Mouse (Mus musculus) MEL (cell line): ENCODE results near the gene Chp1. TPM values are rescaled to one million over a fixed set of nuclear protein-coding genes. Genes with fewer than 3 reads are reported as not detected.

Experiments
- DNase-seq: peaks from one replicate; pipeline ENCODE4 v3.0.0; 2011; ENCODE audit warnings: low read depth, low spot score
- H3K27ac ChIP-seq: 2 replicates; pipeline ENCODE4 v1.5.1; 2012; ENCODE audit warnings: low read depth, mild to moderate bottlenecking, control low read depth, low read length, moderate library complexity; ENCODE audit not compliant: control insufficient read depth
- H3K27me3 ChIP-seq, 2 experiments: fragments of 150-350 bp in 1 of 2; sonication (generic) in 1 of 2; 2 replicates each; pipeline ENCODE4 v1.6.1; 2012; ENCODE audit warnings: low read length in 2 of 2, mild to moderate bottlenecking in 2 of 2, improper control_type of control experiment in 1 of 2, moderate library complexity in 1 of 2; ENCODE audit not compliant: insufficient read depth in 2 of 2, control insufficient read depth in 1 of 2
- H3K36me3 ChIP-seq, 2 experiments: 2 replicates each; pipeline ENCODE4 v1.6.1; 2012 to 2014; ENCODE audit warnings: low read length in 2 of 2, improper control_type of control experiment in 1 of 2, inconsistent platforms in 1 of 2, mild to moderate bottlenecking in 1 of 2; ENCODE audit not compliant: insufficient read depth in 2 of 2, control insufficient read depth in 1 of 2
- H3K4me1 ChIP-seq, 2 experiments: fragments of 150-350 bp in 1 of 2; sonication (generic) in 1 of 2; 2 replicates each; pipeline ENCODE4 v1.6.1; 2012; ENCODE audit warnings: low read length in 2 of 2, improper control_type of control experiment in 1 of 2, mild to moderate bottlenecking in 1 of 2; ENCODE audit not compliant: insufficient read depth in 2 of 2, control insufficient read depth in 1 of 2
- H3K4me3 ChIP-seq, 2 experiments: fragments of 150-350 bp in 1 of 2; sonication (generic) in 1 of 2; 2 replicates each; pipeline ENCODE4 v1.5.1; 2012; ENCODE audit warnings: low read depth in 2 of 2, low read length in 2 of 2, mild to moderate bottlenecking in 2 of 2, moderate library complexity in 2 of 2, control low read depth in 1 of 2, improper control_type of control experiment in 1 of 2; ENCODE audit not compliant: control insufficient read depth in 1 of 2, insufficient read depth in 1 of 2
- H3K79me2 ChIP-seq: 2 replicates; pipeline ENCODE4 v1.6.1; 2012; ENCODE audit warnings: mild to moderate bottlenecking, low read length, moderate library complexity; ENCODE audit not compliant: control insufficient read depth, poor library complexity, insufficient read depth
- H3K9ac ChIP-seq: 2 replicates; pipeline ENCODE4 v1.6.1; 2012; ENCODE audit warnings: low read depth, mild to moderate bottlenecking, control low read depth, low read length, moderate library complexity; ENCODE audit not compliant: control insufficient read depth, poor library complexity, severe bottlenecking
- H3K9me3 ChIP-seq: fragments of 150-350 bp; sonication (generic); replicated peaks from 2 replicates; pipeline ENCODE4 v1.6.1; 2012; ENCODE audit warnings: mild to moderate bottlenecking, low read length, improper control_type of control experiment, moderate library complexity; ENCODE audit not compliant: insufficient read depth
- BHLHE40 ChIP-seq: IDR thresholded peaks from 2 replicates; pipeline ENCODE4 v1.6.1; 2012; ENCODE audit warnings: low read depth, mild to moderate bottlenecking, inconsistent platforms, low read length, improper control_type of control experiment, borderline replicate concordance
- CHD1 ChIP-seq: IDR thresholded peaks from 2 replicates; pipeline ENCODE4 v1.6.1; 2012; ENCODE audit warnings: low read depth, mild to moderate bottlenecking, inconsistent platforms, low read length, improper control_type of control experiment
- CTCF ChIP-seq, 3 experiments: IDR thresholded peaks in 2 of 3; conservative IDR thresholded peaks in 1 of 3; 2 replicates each; pipeline ENCODE4 v1.5.1; 2011 to 2012; ENCODE audit warnings: low read length in 3 of 3, low read depth in 2 of 3, mild to moderate bottlenecking in 2 of 3, improper control_type of control experiment in 1 of 3, inconsistent platforms in 1 of 3, mixed read lengths in 1 of 3, moderate library complexity in 1 of 3; ENCODE audit not compliant: control insufficient read depth in 1 of 3, insufficient read depth in 1 of 3, poor library complexity in 1 of 3, severe bottlenecking in 1 of 3
- E2F4 ChIP-seq: IDR thresholded peaks from 2 replicates; pipeline ENCODE4 v1.6.1; 2011; ENCODE audit warnings: low read depth, low read length, improper control_type of control experiment, borderline replicate concordance
- ELF1 ChIP-seq: IDR thresholded peaks from 2 replicates; pipeline ENCODE4 v1.6.1; 2014; ENCODE audit warnings: low read depth, mild to moderate bottlenecking, inconsistent platforms, low read length, improper control_type of control experiment, moderate library complexity
- EP300 ChIP-seq, 2 experiments: IDR thresholded peaks; 2 replicates each; pipeline ENCODE4 v1.6.1; 2011; ENCODE audit warnings: improper control_type of control experiment in 2 of 2, low read length in 2 of 2, low read depth in 1 of 2, mild to moderate bottlenecking in 1 of 2
- GABPA ChIP-seq: IDR thresholded peaks from 2 replicates; pipeline ENCODE4 v1.6.1; 2012; ENCODE audit warnings: low read depth, mild to moderate bottlenecking, inconsistent platforms, low read length, improper control_type of control experiment, moderate library complexity
- GATA1 ChIP-seq: IDR thresholded peaks from 2 replicates; pipeline ENCODE4 v1.6.1; 2011; ENCODE audit warnings: low read depth, low read length, improper control_type of control experiment
- HCFC1 ChIP-seq: IDR thresholded peaks from 2 replicates; pipeline ENCODE4 v1.6.1; 2012; ENCODE audit warnings: low read depth, mild to moderate bottlenecking, inconsistent platforms, low read length, improper control_type of control experiment, moderate library complexity
- JUND ChIP-seq: IDR thresholded peaks from 2 replicates; pipeline ENCODE4 v1.6.1; 2011; ENCODE audit warnings: low read depth, mild to moderate bottlenecking, improper control_type of control experiment, low read length
- KAT2A ChIP-seq: conservative IDR thresholded peaks from 2 replicates; pipeline ENCODE4 v1.6.1; 2012; ENCODE audit warnings: low read depth, low read length, improper control_type of control experiment, inconsistent platforms
- MAFK ChIP-seq: IDR thresholded peaks from 2 replicates; pipeline ENCODE4 v1.6.1; 2011; ENCODE audit warnings: low read depth, mild to moderate bottlenecking, low read length, improper control_type of control experiment, borderline replicate concordance
- MAX ChIP-seq: IDR thresholded peaks from 2 replicates; pipeline ENCODE4 v1.6.1; 2011; ENCODE audit warnings: low read length, improper control_type of control experiment
- MAZ ChIP-seq: IDR thresholded peaks from 2 replicates; pipeline ENCODE4 v1.6.1; 2012; ENCODE audit warnings: low read depth, mild to moderate bottlenecking, inconsistent platforms, low read length, improper control_type of control experiment
- MEF2A ChIP-seq: IDR thresholded peaks from 2 replicates; pipeline ENCODE4 v1.6.1; 2014; ENCODE audit warnings: low read depth, mild to moderate bottlenecking, inconsistent platforms, low read length, improper control_type of control experiment; ENCODE audit not compliant: poor library complexity, insufficient replicate concordance, severe bottlenecking; ENCODE audit errors: extremely low read depth
- MXI1 ChIP-seq: IDR thresholded peaks from 2 replicates; pipeline ENCODE4 v1.6.1; 2011; ENCODE audit warnings: mild to moderate bottlenecking, low read depth, low read length, improper control_type of control experiment
- MYB ChIP-seq: IDR thresholded peaks from 2 replicates; pipeline ENCODE4 v1.6.1; 2011; ENCODE audit warnings: mild to moderate bottlenecking, low read depth, low read length, improper control_type of control experiment
- MYC ChIP-seq: IDR thresholded peaks from 2 replicates; pipeline ENCODE4 v1.6.1; 2011; ENCODE audit warnings: low read depth, mild to moderate bottlenecking, low read length, improper control_type of control experiment, moderate library complexity
- NELFE ChIP-seq: IDR thresholded peaks from 2 replicates; pipeline ENCODE4 v1.6.1; 2011; ENCODE audit warnings: low read depth, low read length, improper control_type of control experiment
- NRF1 ChIP-seq: IDR thresholded peaks from 2 replicates; pipeline ENCODE4 v1.6.1; 2014; ENCODE audit warnings: low read depth, mild to moderate bottlenecking, inconsistent platforms, low read length, improper control_type of control experiment, moderate library complexity; ENCODE audit not compliant: poor library complexity, insufficient read depth, severe bottlenecking
- POLR2A ChIP-seq, 2 experiments: IDR thresholded peaks; 2 replicates each; pipeline ENCODE4 v1.6.1; 2011 to 2012; ENCODE audit warnings: low read length in 2 of 2, mild to moderate bottlenecking in 2 of 2, control low read depth in 1 of 2, improper control_type of control experiment in 1 of 2, low read depth in 1 of 2, moderate library complexity in 1 of 2; ENCODE audit not compliant: control insufficient read depth in 1 of 2, insufficient read depth in 1 of 2, poor library complexity in 1 of 2
- POLR2AphosphoS2 ChIP-seq: IDR thresholded peaks from 2 replicates; pipeline ENCODE4 v1.6.1; 2011; ENCODE audit warnings: low read length, improper control_type of control experiment
- POLR2AphosphoS5 ChIP-seq: IDR thresholded peaks from 2 replicates; pipeline ENCODE4 v1.6.1; 2012; ENCODE audit warnings: low read depth, borderline replicate concordance, mild to moderate bottlenecking, inconsistent platforms, low read length, moderate library complexity, mixed read lengths
- RAD21 ChIP-seq: IDR thresholded peaks from 2 replicates; pipeline ENCODE4 v1.6.1; 2011; ENCODE audit warnings: mild to moderate bottlenecking, low read depth, low read length, improper control_type of control experiment
- RCOR1 ChIP-seq: IDR thresholded peaks from 2 replicates; pipeline ENCODE4 v1.6.1; 2012; ENCODE audit warnings: low read depth, mild to moderate bottlenecking, inconsistent platforms, low read length, improper control_type of control experiment
- SIN3A ChIP-seq: IDR thresholded peaks from 2 replicates; pipeline ENCODE4 v1.6.1; 2012; ENCODE audit warnings: low read length, improper control_type of control experiment, inconsistent platforms
- SMC3 ChIP-seq: IDR thresholded peaks from 2 replicates; pipeline ENCODE4 v1.6.1; 2011; ENCODE audit warnings: low read depth, low read length, improper control_type of control experiment
- TAL1 ChIP-seq: IDR thresholded peaks from 2 replicates; pipeline ENCODE4 v1.6.1; 2012; ENCODE audit warnings: mild to moderate bottlenecking, inconsistent platforms, low read length, moderate library complexity, mixed read lengths
- TBP ChIP-seq: IDR thresholded peaks from 2 replicates; pipeline ENCODE4 v1.8.0; 2011; ENCODE audit warnings: low read depth, low read length, improper control_type of control experiment
- TCF12 ChIP-seq: IDR thresholded peaks from 2 replicates; pipeline ENCODE4 v1.6.1; 2014; ENCODE audit warnings: low read depth, mild to moderate bottlenecking, inconsistent platforms, low read length, improper control_type of control experiment, moderate library complexity
- UBTF ChIP-seq: IDR thresholded peaks from 2 replicates; pipeline ENCODE4 v1.6.1; 2012; ENCODE audit warnings: low read depth, mild to moderate bottlenecking, inconsistent platforms, low read length, improper control_type of control experiment, moderate library complexity, borderline replicate concordance; ENCODE audit not compliant: insufficient read depth
- USF1 ChIP-seq: IDR thresholded peaks from 2 replicates; pipeline ENCODE4 v1.6.1; 2014; ENCODE audit warnings: low read depth, mild to moderate bottlenecking, inconsistent platforms, low read length, improper control_type of control experiment, moderate library complexity
- USF2 ChIP-seq, 2 experiments: IDR thresholded peaks; 2 replicates each; pipeline ENCODE4 v1.6.1; 2011 to 2012; ENCODE audit warnings: improper control_type of control experiment in 2 of 2, low read length in 2 of 2, borderline replicate concordance in 1 of 2, inconsistent platforms in 1 of 2, low read depth in 1 of 2, mild to moderate bottlenecking in 1 of 2; ENCODE audit not compliant: insufficient read depth in 1 of 2
- ZC3H11A ChIP-seq: IDR thresholded peaks from 2 replicates; pipeline ENCODE4 v1.6.1; 2012; ENCODE audit warnings: low read depth, mild to moderate bottlenecking, inconsistent platforms, low read length, improper control_type of control experiment
- ZKSCAN1 ChIP-seq: IDR thresholded peaks from 2 replicates; pipeline ENCODE4 v1.6.1; 2012; ENCODE audit warnings: low read depth, mild to moderate bottlenecking, inconsistent platforms, low read length, improper control_type of control experiment, moderate library complexity
- ZMIZ1 ChIP-seq: IDR thresholded peaks from 2 replicates; pipeline ENCODE4 v1.6.1; 2012; ENCODE audit warnings: low read depth, mild to moderate bottlenecking, inconsistent platforms, low read length, improper control_type of control experiment, moderate library complexity
- ZNF384 ChIP-seq: IDR thresholded peaks from 2 replicates; pipeline ENCODE4 v1.6.1; 2012; ENCODE audit warnings: low read depth, mild to moderate bottlenecking, inconsistent platforms, low read length, improper control_type of control experiment
- polyA plus RNA-seq, 2 experiments: library from polyadenylated mRNA; stranded (reverse) in 1 of 2; unstranded in 1 of 2; fragments of >175 nt in 1 of 2; fragments of >200 nt in 1 of 2; gene quantifications; 2 replicates each; pipeline versions ENCODE4 v1.2.1 to v1.2.4; 2012; ENCODE audit warnings: low replicate concordance in 2 of 2, low read depth in 1 of 2; ENCODE audit not compliant: insufficient read length in 2 of 2, insufficient read depth in 1 of 2, missing spikeins in 1 of 2
- total RNA-seq: library from RNA; depleted of rRNA; stranded (reverse); fragments of 300-350 nt; gene quantifications from 2 replicates; pipeline ENCODE4 v1.2.3, GENCODE M21; 2012

Gene Chp1
- total and polyA plus RNA-seq, 3 experiments: 32.5 to 74.8 TPM; not detected in 1

GRCm38 (mm10) chr2:119621302-119621701 lies 73.8 kb downstream of the Chp1 start:
- Histone ChIP-seq H3K27ac (no peak overlapping the region), H3K4me3 (0 out of 4 replicates have a peak overlapping the region, but pooled peaks of 1 of the 2 experiments have one; percentile 28), H3K9me3 (no peaks in the 10 kb centered on the region), H3K4me1 (peaks cover 4 to 16% of the 10 kb centered on the region in 2 experiments), H3K27me3 (no peaks in the 10 kb centered on the region), H3K79me2 (peaks cover 18% of the 10 kb centered on the region), H3K9ac (no peak overlapping the region), H3K36me3 (peaks cover 12 to 21% of the 10 kb centered on the region in 2 experiments)
- DNase-seq: peak; percentile 76
- peak; percentile 56 to 71 for TF ChIP-seq EP300 (IDR thresholded peaks at IDR 0.05; ENCODE audit: low read depth in 1 of 2, low read length in 2 of 2)
- no peak for TF ChIP-seq TAL1
- no peak for TF ChIP-seq UBTF
- TF ChIP-seq GABPA: no peak
- TF ChIP-seq NELFE: no peak
- TF ChIP-seq POLR2AphosphoS5: no peak
- TF ChIP-seq ZMIZ1: no peak
- TF ChIP-seq MXI1: peak; percentile 79
- peak; percentile 76 for TF ChIP-seq SIN3A
- TF ChIP-seq MAZ: no peak
- TF ChIP-seq USF1: peak; percentile 58
- TF ChIP-seq RAD21: no peak
- TF ChIP-seq MAFK: no peak
- TF ChIP-seq POLR2AphosphoS2: no peak
- TF ChIP-seq ZC3H11A: no peak
- TF ChIP-seq BHLHE40: no peak
- no peak for TF ChIP-seq CHD1
- TF ChIP-seq ELF1: peak; percentile 32; the same call in 1 of the 2 replicates
- TF ChIP-seq TCF12: 0 out of 2 replicates have a peak, but pooled peaks have one; percentile 23
- TF ChIP-seq MYB: no peak
- 0 out of 2 replicates have a peak, but pooled peaks have one; percentile 25 for TF ChIP-seq KAT2A
- peak; percentile 66; the same call in 1 of the 2 replicates for TF ChIP-seq MYC
- no peak for TF ChIP-seq TBP
- no peak for TF ChIP-seq RCOR1
- 0 out of 4 replicates have a peak, but pooled peaks of 1 of the 2 experiments have one; percentile 24 for TF ChIP-seq USF2 (IDR thresholded peaks at IDR 0.05; ENCODE audit: borderline replicate concordance in 1 of 2, insufficient read depth in 1 of 2, low read depth in 1 of 2, low read length in 2 of 2)
- TF ChIP-seq ZKSCAN1: no peak
- no peak for TF ChIP-seq JUND
- TF ChIP-seq SMC3: no peak
- TF ChIP-seq E2F4: no peak
- no peak for TF ChIP-seq NRF1
- TF ChIP-seq POLR2A (IDR thresholded peaks at IDR 0.05; ENCODE audit: control insufficient read depth in 1 of 2, insufficient read depth in 1 of 2, low read depth in 1 of 2, low read length in 2 of 2, poor library complexity in 1 of 2): no peak
- TF ChIP-seq MEF2A: no peak
- no peak for TF ChIP-seq HCFC1
- TF ChIP-seq GATA1: peak; percentile 81
- TF ChIP-seq MAX: 0 out of 2 replicates have a peak, but pooled peaks have one; percentile 8
- TF ChIP-seq ZNF384: no peak
- no peak for TF ChIP-seq CTCF (IDR thresholded peaks at IDR 0.05 in 2 of 3, conservative IDR thresholded peaks at IDR 0.05 in 1 of 3; ENCODE audit: control insufficient read depth in 1 of 3, insufficient read depth in 1 of 3, low read depth in 2 of 3, low read length in 3 of 3, poor library complexity in 1 of 3, severe bottlenecking in 1 of 3)
